Mouse (Mus musculus): ENCODE data around the gene Patl2. TPM values are rescaled to one million over a fixed set of nuclear protein-coding genes. Genes with fewer than 3 reads are reported as not detected.

The Patl2 gene
- total and polyA plus RNA-seq, 3 experiments = 0.58 to 0.84 TPM; not detected in 1

GRCm38 (mm10) chr2:122186751-122187150 lies 762 bp upstream of the Patl2 start:
- Histone ChIP-seq H3K9me3 (replicated peaks; ENCODE audit: insufficient read depth, low read length) (no peaks in the 10 kb centered on the region), H3K4me1 (ENCODE audit: control insufficient read depth in 1 of 2, insufficient read depth in 2 of 2, low read length in 2 of 2) (peaks cover 10 to 11% of the 10 kb centered on the region in 2 experiments), H3K36me3 (ENCODE audit: control insufficient read depth in 1 of 2, insufficient read depth in 2 of 2, low read length in 2 of 2) (peaks cover 0 to 8% of the 10 kb centered on the region in 2 experiments; a peak in 2 of 4 replicates), H3K27me3 (ENCODE audit: control insufficient read depth in 1 of 2, insufficient read depth in 2 of 2, low read length in 2 of 2) (peaks cover 0 to 2% of the 10 kb centered on the region in 2 experiments; a peak in 2 of 4 replicates), H3K4me3 (ENCODE audit: control insufficient read depth in 1 of 2, insufficient read depth in 1 of 2, low read depth in 2 of 2, low read length in 2 of 2) (no peak overlapping the region), H3K27ac (ENCODE audit: control insufficient read depth, low read depth, low read length) (no peak overlapping the region), H3K79me2 (ENCODE audit: control insufficient read depth, insufficient read depth, low read length, poor library complexity) (no peaks in the 10 kb centered on the region), H3K9ac (ENCODE audit: control insufficient read depth, low read depth, low read length, poor library complexity, severe bottlenecking) (no peak overlapping the region)
- no peak for DNase-seq (ENCODE audit: low read depth, low spot score)
- TF ChIP-seq BHLHE40 (IDR thresholded peaks at IDR 0.05; ENCODE audit: borderline replicate concordance, low read depth, low read length) = no peak
- no peak for TF ChIP-seq TCF12 (IDR thresholded peaks at IDR 0.05; ENCODE audit: low read depth, low read length)
- no peak for TF ChIP-seq SMC3 (IDR thresholded peaks at IDR 0.05; ENCODE audit: low read depth, low read length)
- TF ChIP-seq ZMIZ1 (IDR thresholded peaks at IDR 0.05; ENCODE audit: low read depth, low read length) = no peak
- TF ChIP-seq GATA1 (IDR thresholded peaks at IDR 0.05; ENCODE audit: low read depth, low read length) = no peak

DNA sequence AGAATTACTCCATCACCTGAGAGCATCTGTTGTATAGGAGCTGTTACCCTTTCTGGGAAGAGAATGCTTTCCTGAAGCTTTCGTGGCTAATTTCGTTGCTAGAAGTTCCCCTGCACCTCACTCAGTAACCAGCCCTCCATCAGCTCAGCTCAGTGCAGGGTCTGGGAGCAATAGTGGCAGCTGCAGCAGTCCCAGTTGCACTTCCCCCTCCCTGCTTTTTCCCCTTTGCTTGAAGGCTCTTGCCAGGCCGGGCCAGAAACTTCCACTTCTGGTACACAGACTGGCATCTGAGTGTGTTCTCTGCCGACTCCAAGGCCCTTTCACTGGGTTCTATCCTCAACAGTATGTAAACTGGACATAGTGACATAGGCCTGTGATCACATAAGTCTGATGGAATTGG lies 903 bp downstream of the Patl2 start:
- no peaks in the 10 kb centered on the region for H3K9me3 ChIP-seq (replicated peaks; ENCODE audit: insufficient read depth, low read length)
- DNase-seq (ENCODE audit: low read depth, low spot score) = no peak
- H3K27me3 ChIP-seq (ENCODE audit: control insufficient read depth in 1 of 2, insufficient read depth in 2 of 2, low read length in 2 of 2) = peaks cover 0 to 2% of the 10 kb centered on the region in 2 experiments; a peak in 2 of 4 replicates
- H3K36me3 ChIP-seq (ENCODE audit: control insufficient read depth in 1 of 2, insufficient read depth in 2 of 2, low read length in 2 of 2) = peaks cover 0 to under 1% of the 10 kb centered on the region in 2 experiments; a peak in 2 of 4 replicates
- no peaks in the 10 kb centered on the region for H3K79me2 ChIP-seq (ENCODE audit: control insufficient read depth, insufficient read depth, low read length, poor library complexity)
- H3K27ac ChIP-seq (ENCODE audit: control insufficient read depth, low read depth, low read length) = no peak overlapping the region
- peaks cover 0 to 2% of the 10 kb centered on the region in 2 experiments; a peak in 2 of 4 replicates for H3K4me1 ChIP-seq (ENCODE audit: control insufficient read depth in 1 of 2, insufficient read depth in 2 of 2, low read length in 2 of 2)
- no peak for TF ChIP-seq EP300 (IDR thresholded peaks at IDR 0.05; ENCODE audit: low read depth in 1 of 2, low read length in 2 of 2)
- no peak for TF ChIP-seq ZKSCAN1 (IDR thresholded peaks at IDR 0.05; ENCODE audit: low read depth, low read length)
- no peak for TF ChIP-seq POLR2A (IDR thresholded peaks at IDR 0.05; ENCODE audit: control insufficient read depth in 1 of 2, insufficient read depth in 1 of 2, low read depth in 1 of 2, low read length in 2 of 2, poor library complexity in 1 of 2)
- no peak for TF ChIP-seq NRF1 (IDR thresholded peaks at IDR 0.05; ENCODE audit: insufficient read depth, low read depth, low read length, poor library complexity, severe bottlenecking)
- TF ChIP-seq TCF12 (IDR thresholded peaks at IDR 0.05; ENCODE audit: low read depth, low read length) = no peak
- H3K9ac ChIP-seq (ENCODE audit: control insufficient read depth, low read depth, low read length, poor library complexity, severe bottlenecking) = no peak overlapping the region
- no peak overlapping the region for H3K4me3 ChIP-seq (ENCODE audit: control insufficient read depth in 1 of 2, insufficient read depth in 1 of 2, low read depth in 2 of 2, low read length in 2 of 2)

DNA sequence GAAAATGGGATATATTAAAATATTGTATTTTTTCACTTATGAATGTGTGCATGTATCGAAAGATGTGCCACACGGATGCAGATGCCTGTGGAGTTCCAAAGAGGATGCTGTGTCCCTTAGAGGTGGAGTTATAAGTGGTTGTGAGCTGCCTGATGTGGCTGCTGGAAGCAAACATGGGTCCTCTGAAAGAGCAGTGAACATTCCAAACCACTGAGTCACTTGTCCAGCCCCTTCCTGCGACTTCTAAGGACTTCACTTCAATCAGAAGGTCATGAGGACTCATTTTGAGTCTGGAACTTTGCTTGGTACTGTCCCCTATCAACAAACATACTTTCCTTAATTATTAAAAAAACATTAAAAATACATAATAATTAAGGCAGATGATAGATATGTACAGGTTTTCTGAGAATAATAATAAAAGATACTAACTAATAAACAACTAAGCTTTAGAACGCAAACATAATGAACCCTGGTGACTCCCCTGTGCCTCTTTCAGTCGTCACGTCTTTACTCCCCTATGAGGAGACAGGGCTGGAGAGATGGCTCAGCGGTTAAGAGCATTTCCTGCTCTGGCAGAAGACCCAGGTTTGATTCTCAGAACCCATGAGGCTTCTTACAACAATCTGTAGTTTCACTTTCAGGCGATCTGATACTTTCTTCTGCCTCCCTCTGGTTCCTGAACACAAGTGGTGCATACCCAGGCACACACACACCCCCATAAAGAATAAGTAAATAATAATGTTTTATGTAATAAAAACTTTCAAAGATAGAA lies 5.8 kb downstream of the Patl2 start:
- peak overlapping the region; percentile 45 for H3K9ac ChIP-seq (ENCODE audit: control insufficient read depth, low read depth, low read length, poor library complexity, severe bottlenecking)
- peaks cover 0 to 6% of the 10 kb centered on the region in 2 experiments; a peak in 2 of 4 replicates for H3K36me3 ChIP-seq (ENCODE audit: control insufficient read depth in 1 of 2, insufficient read depth in 2 of 2, low read length in 2 of 2)
- H3K27me3 ChIP-seq (ENCODE audit: control insufficient read depth in 1 of 2, insufficient read depth in 2 of 2, low read length in 2 of 2) = peaks cover 0 to 2% of the 10 kb centered on the region in 2 experiments; a peak in 3 of 4 replicates
- TF ChIP-seq ZNF384 (IDR thresholded peaks at IDR 0.05; ENCODE audit: low read depth, low read length) (no peak), TBP (IDR thresholded peaks at IDR 0.05; ENCODE audit: low read depth, low read length) (peak; percentile 91), RCOR1 (IDR thresholded peaks at IDR 0.05; ENCODE audit: low read depth, low read length) (0 out of 2 replicates have a peak, but pooled peaks have one; percentile 23)
- no peaks in the 10 kb centered on the region for H3K9me3 ChIP-seq (replicated peaks; ENCODE audit: insufficient read depth, low read length)
- peak overlapping the region; percentile 54 to 57 for H3K4me3 ChIP-seq (ENCODE audit: control insufficient read depth in 1 of 2, insufficient read depth in 1 of 2, low read depth in 2 of 2, low read length in 2 of 2)
- DNase-seq (ENCODE audit: low read depth, low spot score) = peak; percentile 70
- H3K4me1 ChIP-seq (ENCODE audit: control insufficient read depth in 1 of 2, insufficient read depth in 2 of 2, low read length in 2 of 2) = peaks cover 4 to 5% of the 10 kb centered on the region in 2 experiments; a peak in 3 of 4 replicates
- H3K79me2 ChIP-seq (ENCODE audit: control insufficient read depth, insufficient read depth, low read length, poor library complexity) = no peaks in the 10 kb centered on the region
- H3K27ac ChIP-seq (ENCODE audit: control insufficient read depth, low read depth, low read length) = no peak overlapping the region
